Mouse (Mus musculus): ENCODE data around the gene Grb14. TPM values are rescaled to one million over a fixed set of nuclear protein-coding genes. Genes with fewer than 3 reads are reported as not detected.

Gene Grb14
- total RNA-seq, 2 experiments from 2014 or later = 44.4 to 45.0 TPM

DNA sequence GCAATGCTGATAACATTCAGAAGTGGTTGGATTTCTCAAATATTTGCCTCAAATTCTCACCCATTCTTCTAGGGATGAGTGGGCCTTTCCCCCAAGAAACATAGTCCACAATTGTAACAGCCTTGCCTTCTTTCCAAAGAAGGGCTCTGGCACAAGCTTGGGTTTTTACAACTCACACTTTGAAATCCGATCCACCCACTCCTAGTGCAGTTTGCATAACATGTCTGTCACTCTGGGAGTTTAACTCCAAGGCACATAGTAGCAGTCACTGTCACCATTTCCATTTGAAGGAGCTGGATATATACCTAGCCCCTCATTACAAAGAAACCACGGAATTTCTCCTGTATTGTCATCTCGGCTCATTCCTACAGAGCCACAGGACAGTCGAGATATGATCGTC lies 103.9 kb downstream of the Grb14 start:
- intact Hi-C loops (cut with DNase I) = no loop called here
- DNase-seq (ENCODE audit: extremely low spot score in 1 of 2, low spot score in 2 of 2) = no peak

- intact Hi-C loops (cut with DNase I) = no loop called here
- DNase-seq (ENCODE audit: extremely low spot score in 1 of 2, low spot score in 2 of 2) = peak in 1 of 2 experiments; percentile 14
These were observed 109.3 kb downstream of the Grb14 start for GRCm38 (mm10) chr2:64915448-64915847.

GRCm38 (mm10) chr2:64904877-64905276 lies 119.9 kb downstream of the Grb14 start:
- intact Hi-C loops (cut with DNase I) = loop anchor here (5.0 kb wide), 1 partner anchor 1398 kb away; no protein-coding TSS in a partner anchor

DNA sequence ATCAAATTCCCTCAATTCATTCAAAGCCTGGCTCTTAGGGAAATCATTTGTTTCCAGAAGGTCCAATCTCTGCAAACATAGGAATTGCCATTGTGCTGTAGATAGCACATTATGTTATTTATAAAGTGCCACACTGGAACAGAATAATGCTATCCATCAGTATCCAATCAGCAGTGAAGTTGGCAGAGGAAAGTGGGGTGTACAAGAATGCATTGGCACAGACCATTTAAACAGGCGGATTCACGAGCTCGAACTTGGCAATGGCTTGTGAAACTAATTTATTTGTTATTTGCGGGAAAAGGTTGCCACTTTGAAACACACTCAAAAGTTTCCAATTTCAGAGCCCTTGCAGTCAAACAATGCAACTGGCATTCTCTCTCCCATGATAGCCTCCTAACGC lies 126.9 kb downstream of the Grb14 start:
- intact Hi-C loops (cut with DNase I) = no loop called here
- no peak for DNase-seq (ENCODE audit: extremely low spot score in 1 of 2, low spot score in 2 of 2)

More at GRCm38 (mm10) chr2:64904877-64905276, 119.9 kb downstream of the Grb14 start:
- peak in 1 of 2 experiments; percentile 30 for DNase-seq (ENCODE audit: extremely low spot score in 1 of 2, low spot score in 2 of 2)

- intact Hi-C loops (cut with DNase I) = no loop called here
- DNase-seq (ENCODE audit: extremely low spot score in 1 of 2, low spot score in 2 of 2) = no peak
These were observed 131.6 kb downstream of the Grb14 start for GRCm38 (mm10) chr2:64893233-64893632.

- intact Hi-C loops (cut with DNase I) = no loop called here
These were observed 137.6 kb downstream of the Grb14 start for GRCm38 (mm10) chr2:64887098-64887757.

DNA sequence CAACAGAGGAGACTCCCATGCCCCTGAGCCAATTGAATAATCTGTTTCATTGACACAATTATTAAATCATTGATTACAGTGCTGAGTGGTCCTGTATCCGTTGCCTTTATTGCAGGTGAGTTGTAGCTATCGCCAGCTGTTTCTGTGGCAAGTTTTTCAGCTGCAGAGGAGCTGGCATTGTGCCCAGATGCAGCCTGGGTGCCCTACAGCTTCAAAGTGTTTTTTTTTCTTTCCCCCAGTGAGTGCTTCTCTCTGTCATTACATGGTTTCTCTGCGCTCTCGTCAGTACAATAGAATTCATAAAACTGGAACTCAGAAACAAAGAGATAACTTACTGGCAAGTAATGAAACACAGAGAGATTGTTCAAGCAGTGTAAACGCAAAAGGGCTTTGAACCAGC lies 139.1 kb downstream of the Grb14 start:
- DNase-seq (ENCODE audit: extremely low spot score in 1 of 2, low spot score in 2 of 2) = peak in 1 of 2 experiments; percentile 30
- intact Hi-C loops (cut with DNase I) = no loop called here

More at GRCm38 (mm10) chr2:64887098-64887757, 137.6 kb downstream of the Grb14 start:
- no peak for DNase-seq (ENCODE audit: extremely low spot score in 1 of 2, low spot score in 2 of 2)

GRCm38 (mm10) chr2:64878275-64878674 lies 146.5 kb downstream of the Grb14 start:
- intact Hi-C loops (cut with DNase I) = no loop called here
- no peak for DNase-seq (ENCODE audit: extremely low spot score in 1 of 2, low spot score in 2 of 2)

Other genes starting within 250 kb of the Grb14 start
- gene Cobll1, start 214.4 kb upstream of the Grb14 start, total RNA-seq (2021) = 1 to 10 TPM; 8.4 to 9.1 TPM

All from left cerebral cortex, postnatal 10 days (tissue).